Mouse (Mus musculus) adrenal gland, postnatal 4 days (tissue): ENCODE results near the gene Nr2f6. TPM values are rescaled to one million over a fixed set of nuclear protein-coding genes. Genes with fewer than 3 reads are reported as not detected.
A peak's percentile ranks its signal among the peaks of the same experiment; 100 is the strongest.
"Not testable (repeated sequence)": the region's sequence is repeated elsewhere in the genome, so short reads cannot be mapped to it uniquely, and the experiment has no call there.

Experiments used
- DNase-seq, 2 experiments: peaks; one replicate each; pipeline ENCODE4 v3.0.0; 2021 to 2022; ENCODE audit warnings: low spot score in 2 of 2, mixed read lengths in 2 of 2
- total RNA-seq, 2 experiments: library from RNA; stranded (reverse); gene quantifications; 2 replicates each; pipeline ENCODE4 v1.2.3; 2021

The Nr2f6 gene
- total RNA-seq, 2 experiments from 2014 or later, result 67.6 to 70.6 TPM

- DNase-seq, result no peak
Observed at GRCm38 (mm10) chr8:71368366-71368765, 13.4 kb downstream of the Nr2f6 start.

GRCm38 (mm10) chr8:71367529-71368176 lies 14.1 kb downstream of the Nr2f6 start:
- no peak for DNase-seq

GRCm38 (mm10) chr8:71366771-71367528 lies 14.8 kb downstream of the Nr2f6 start, which contains the start of gene Use1:
Gene Use1, plus strand, starts transcription at chr8:71366848.
- peak; percentile 64 to 80 for DNase-seq

DNA sequence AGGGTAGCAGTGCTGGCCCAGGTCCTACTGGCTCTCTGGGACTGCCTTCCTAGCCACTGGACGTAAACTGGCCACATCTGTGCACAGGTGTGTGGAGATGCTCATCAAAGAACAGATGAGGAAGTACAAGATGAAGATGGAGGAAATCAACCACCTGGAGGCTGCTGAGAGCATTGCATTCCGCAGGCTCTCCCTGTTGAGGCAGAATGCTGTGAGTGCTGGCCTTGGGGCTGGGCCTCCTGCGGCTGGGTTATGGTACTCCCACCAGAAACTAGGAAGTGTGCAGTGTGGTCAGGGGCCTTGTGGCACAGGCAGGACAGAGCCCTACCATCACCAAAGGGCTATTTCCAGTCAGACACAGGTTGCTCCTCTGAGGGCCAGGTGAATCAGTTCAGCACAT lies 23.7 kb downstream of the Nr2f6 start:
- DNase-seq, result no peak

GRCm38 (mm10) chr8:71351520-71351919 lies 30.2 kb downstream of the Nr2f6 start:
- DNase-seq, result no peak

DNA sequence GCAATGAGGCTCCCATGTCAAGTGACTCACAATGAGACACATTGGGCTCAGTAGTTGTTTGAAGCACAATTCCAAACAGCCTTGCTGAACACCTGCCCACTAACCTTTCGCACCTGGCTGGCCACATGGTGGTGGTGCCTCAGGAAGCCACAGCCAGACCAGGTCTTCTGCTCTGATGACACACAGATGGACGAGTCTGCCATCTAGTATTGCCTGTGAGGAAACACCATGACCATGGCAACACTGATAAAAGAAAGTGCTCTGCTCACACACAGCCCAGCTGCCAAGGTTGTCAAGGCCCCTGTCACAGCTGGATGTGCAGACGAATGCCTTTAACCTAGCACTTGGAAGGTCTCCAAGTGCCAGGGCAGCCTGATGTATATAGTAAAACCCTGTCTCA lies 30.6 kb downstream of the Nr2f6 start:
- no peak for DNase-seq

GRCm38 (mm10) chr8:71346581-71346980 lies 35.2 kb downstream of the Nr2f6 start:
- no peak for DNase-seq

GRCm38 (mm10) chr8:71340625-71341024 lies 41.1 kb downstream of the Nr2f6 start:
- DNase-seq, result no peak

DNA sequence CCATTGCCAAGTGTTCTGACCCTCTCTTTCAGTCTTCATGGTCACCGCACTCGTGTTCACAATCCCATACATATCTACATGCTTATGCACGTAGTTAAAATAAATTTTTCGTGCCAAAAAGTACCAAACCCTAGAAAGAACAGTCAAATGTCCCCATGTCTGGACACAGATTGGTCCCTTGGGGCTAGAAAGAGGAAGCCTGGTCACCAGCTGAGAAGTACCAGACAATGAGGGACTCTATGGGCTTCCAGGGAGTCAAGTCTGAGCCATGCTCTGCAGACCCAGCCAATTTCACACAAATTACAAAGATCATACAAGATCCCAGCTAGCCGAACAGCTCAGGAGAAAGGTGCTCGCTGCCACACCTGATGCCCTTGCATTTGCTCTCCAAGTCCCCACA lies 43.9 kb downstream of the Nr2f6 start:
- DNase-seq, result not testable (repeated sequence)

GRCm38 (mm10) chr8:71324848-71325247 lies 56.9 kb downstream of the Nr2f6 start:
- DNase-seq, result no peak

Other genes with a start within 250 kb of the Nr2f6 start
- 10 to 100 TPM; 43.8 to 47.6 TPM for gene Myo9b, start 109.2 kb downstream of the Nr2f6 start, total RNA-seq
- 10 to 100 TPM; 22.2 to 26.2 TPM for gene Haus8, start 109.0 kb downstream of the Nr2f6 start, total RNA-seq
- gene Use1, start 15.1 kb downstream of the Nr2f6 start, total RNA-seq, result 100 to 1,000 TPM; 210 to 221 TPM
- gene Ocel1, start 10.7 kb downstream of the Nr2f6 start, total RNA-seq, result 10 to 100 TPM; 12.0 to 13.6 TPM
- 10 to 100 TPM; 21.6 to 21.8 TPM for gene Ushbp1, start 13.8 kb upstream of the Nr2f6 start, total RNA-seq
- gene Babam1, start 14.9 kb upstream of the Nr2f6 start, total RNA-seq, result 100 to 1,000 TPM; 108 to 109 TPM
- 10 to 100 TPM; 13.5 to 14.6 TPM for gene Ankle1, start 24.1 kb upstream of the Nr2f6 start, total RNA-seq
- gene Abhd8, start 81.7 kb upstream of the Nr2f6 start, total RNA-seq, result 10 to 100 TPM; 58.9 to 65.9 TPM
- 10 to 100 TPM; 87.7 to 89.8 TPM for gene Mrpl34, start 83.0 kb upstream of the Nr2f6 start, total RNA-seq
- gene Dda1, start 87.2 kb upstream of the Nr2f6 start, total RNA-seq, result 10 to 100 TPM; 61.2 to 61.4 TPM
- 10 to 100 TPM; 25.9 to 26.3 TPM for gene Ano8, start 104.0 kb upstream of the Nr2f6 start, total RNA-seq
- gene Gtpbp3, start 106.1 kb upstream of the Nr2f6 start, total RNA-seq, result 10 to 100 TPM; 30.6 to 32.0 TPM
- 100 to 1,000 TPM; 179 to 185 TPM for gene Plvap, start 129.8 kb upstream of the Nr2f6 start, total RNA-seq
- gene Ccdc194, start 143.8 kb upstream of the Nr2f6 start, total RNA-seq, result under 1 TPM in 1 of 2 experiments, not detected in 1; 0.25 TPM
- gene Bst2, start 155.5 kb upstream of the Nr2f6 start, total RNA-seq, result 10 to 100 TPM; 39.6 to 46.0 TPM
- gene Mvb12a, start 161.0 kb upstream of the Nr2f6 start, total RNA-seq, result 10 to 100 TPM; 74.5 to 76.0 TPM
- 1 to 10 TPM; 4.4 to 4.5 TPM for gene Tmem221, start 176.9 kb upstream of the Nr2f6 start, total RNA-seq
- gene Nxnl1, start 184.6 kb upstream of the Nr2f6 start, total RNA-seq, result under 1 TPM; 0.25 to 0.65 TPM
- gene Slc27a1, start 186.9 kb upstream of the Nr2f6 start, total RNA-seq, result 100 to 1,000 TPM; 110 to 111 TPM
- 100 to 1,000 TPM; 136 to 144 TPM for gene Pgls, start 210.2 kb upstream of the Nr2f6 start, total RNA-seq
- gene Fam129c, start 215.7 kb upstream of the Nr2f6 start, total RNA-seq, result 1 to 10 TPM; 3.4 to 4.3 TPM
- 10 to 100 TPM; 74.6 to 78.2 TPM for gene Colgalt1, start 229.0 kb upstream of the Nr2f6 start, total RNA-seq